Mouse (Mus musculus) megakaryocyte, adult 5-6 weeks (primary cell): ENCODE measurements around the gene Gdi2. TPM values are rescaled to one million over a fixed set of nuclear protein-coding genes. Genes with fewer than 3 reads are reported as not detected.
A peak's percentile ranks its signal among the peaks of the same experiment; 100 is the strongest.

ENCODE experiments used
- ATAC-seq: 2 replicates; pipeline ENCODE4 v1.8.0; 2016; ENCODE audit warnings: mild to moderate bottlenecking, inconsistent platforms; ENCODE audit not compliant: poor library complexity, severe bottlenecking
- total RNA-seq, 2 experiments: library from RNA; stranded (forward) in 1 of 2; stranded (reverse) in 1 of 2; fragments of 153-499, 151-499 nt in 1 of 2; fragments of 221-1000, 200-1000 nt in 1 of 2; gene quantifications; 2 replicates each; pipeline versions ENCODE4 v1.2.3 to v1.2.4; 2015 to 2017

The Gdi2 gene
- total RNA-seq, 2 experiments from 2014 or later = 551 to 710 TPM

DNA sequence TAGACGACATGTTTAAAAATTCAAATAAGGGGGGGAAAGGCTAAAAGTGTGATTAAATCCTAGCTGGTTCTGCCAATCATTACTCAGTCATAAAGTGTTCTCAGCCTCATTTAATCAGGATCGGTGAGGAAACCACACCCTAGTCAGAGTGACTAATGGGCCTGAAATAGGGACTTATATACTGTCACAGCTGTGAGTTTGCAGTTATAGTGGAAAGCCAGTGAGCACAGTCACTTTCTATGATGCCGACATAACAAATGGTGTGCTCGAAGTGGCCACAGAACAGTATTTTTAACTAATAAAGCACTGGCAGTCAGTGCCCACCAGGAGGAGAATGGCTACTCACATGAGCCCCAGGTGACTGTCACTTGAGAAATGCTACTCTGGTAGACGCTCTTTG is 7.1 kb downstream of the Gdi2 start:
- ATAC-seq = peak; percentile 22

DNA sequence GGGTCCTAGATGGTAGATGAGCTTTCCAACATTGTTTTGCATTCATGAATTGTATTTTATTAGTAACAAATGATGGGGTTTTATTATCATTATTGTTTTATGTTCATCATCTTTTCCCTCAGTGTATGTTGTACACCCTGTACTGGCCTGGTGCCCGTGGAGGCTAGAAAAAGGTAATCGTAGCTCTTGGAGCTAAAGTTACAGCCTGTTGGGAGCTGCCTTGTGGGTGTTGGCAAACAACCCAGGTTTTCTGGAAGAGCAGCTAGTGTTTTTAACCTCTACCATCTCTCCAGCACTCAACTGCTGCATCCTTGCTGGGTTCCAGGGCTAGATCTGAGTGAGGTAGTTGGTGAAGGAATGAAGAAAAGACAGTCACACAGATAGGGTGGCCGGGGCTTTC is 9.5 kb downstream of the Gdi2 start:
- ATAC-seq = no peak

DNA sequence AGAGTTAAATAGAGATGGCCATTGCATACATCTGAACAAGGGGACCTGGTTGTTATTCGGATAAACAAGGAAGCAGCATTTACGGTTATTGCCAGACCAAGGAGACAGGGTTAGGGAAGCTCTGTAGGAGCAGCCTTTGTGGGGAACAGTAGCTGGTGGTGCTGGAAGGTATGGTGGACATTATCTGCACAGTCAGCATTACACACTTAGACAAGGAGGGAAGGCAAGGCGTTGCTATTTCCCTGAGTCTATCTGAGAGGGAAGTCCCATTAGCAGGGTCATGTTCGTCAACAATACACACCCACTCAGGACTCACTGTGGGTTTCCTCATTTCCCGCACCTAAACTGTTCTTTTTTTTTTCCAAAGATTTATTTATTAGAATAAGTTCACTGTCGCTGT is 10.0 kb downstream of the Gdi2 start:
- peak; percentile 46 for ATAC-seq

DNA sequence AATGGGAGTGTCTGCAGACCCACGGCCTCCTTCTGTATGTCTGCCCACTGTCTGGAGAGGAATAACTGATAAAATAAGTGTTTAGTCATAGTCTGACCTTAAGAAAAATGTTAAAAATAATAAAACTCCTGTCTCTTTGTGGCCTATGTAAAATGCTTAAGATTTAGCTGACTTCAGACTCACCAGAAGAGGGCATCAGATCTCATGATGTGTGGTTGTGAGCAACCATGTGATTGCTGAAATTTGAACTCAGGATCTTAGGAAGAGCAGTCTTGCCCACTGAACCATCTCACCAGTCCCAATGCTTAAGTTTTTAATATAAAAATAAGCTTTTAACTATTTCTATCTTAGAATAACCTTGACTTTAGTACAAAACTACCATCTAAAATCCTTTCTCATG is 25.3 kb downstream of the Gdi2 start:
- ATAC-seq = no peak

DNA sequence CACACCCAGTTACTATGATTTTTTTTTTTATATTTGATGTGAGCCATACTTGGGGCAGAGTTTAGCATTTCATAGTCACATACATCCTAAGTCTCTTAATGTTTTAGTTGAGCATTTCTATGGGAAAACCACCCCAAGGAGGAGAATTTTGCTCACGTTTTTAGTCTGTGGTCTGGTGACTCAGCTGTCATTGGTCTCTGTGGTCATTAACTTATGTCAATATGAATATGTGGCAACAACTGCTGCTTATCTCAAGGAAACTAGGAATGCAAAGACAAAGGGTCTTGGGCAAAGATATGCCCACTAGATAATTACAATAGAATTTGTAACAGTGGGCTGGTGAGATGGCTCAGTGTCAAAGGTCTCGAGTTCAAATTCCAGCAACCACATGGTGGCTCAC is 26.1 kb downstream of the Gdi2 start:
- ATAC-seq = 0 out of 2 replicates have a peak, but pooled peaks have one; percentile 24

GRCm38 (mm10) chr13:3590789-3591188 is 52.9 kb downstream of the Gdi2 start:
- no peak for ATAC-seq

DNA sequence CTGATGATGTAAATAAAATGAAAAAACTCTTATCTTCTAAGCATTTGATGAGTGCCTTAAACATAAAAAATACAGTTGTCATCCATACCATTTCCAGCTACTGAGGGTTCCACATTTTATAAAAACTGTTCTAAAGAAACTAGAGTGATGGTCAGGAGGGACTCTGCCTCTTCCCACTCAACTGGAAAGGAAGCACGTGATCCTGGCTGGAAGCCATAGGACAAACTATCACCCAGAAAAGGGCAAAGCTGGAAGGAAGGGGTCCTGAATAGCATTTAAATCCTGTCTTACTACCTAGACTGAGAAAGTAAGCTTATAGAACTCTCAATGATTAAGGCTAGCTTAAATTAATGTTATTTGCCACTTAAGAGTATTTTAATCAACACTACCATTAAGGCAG is 56.4 kb downstream of the Gdi2 start:
- ATAC-seq = no peak

- ATAC-seq = no peak
Observed at GRCm38 (mm10) chr13:3596232-3596631, 58.4 kb downstream of the Gdi2 start.

DNA sequence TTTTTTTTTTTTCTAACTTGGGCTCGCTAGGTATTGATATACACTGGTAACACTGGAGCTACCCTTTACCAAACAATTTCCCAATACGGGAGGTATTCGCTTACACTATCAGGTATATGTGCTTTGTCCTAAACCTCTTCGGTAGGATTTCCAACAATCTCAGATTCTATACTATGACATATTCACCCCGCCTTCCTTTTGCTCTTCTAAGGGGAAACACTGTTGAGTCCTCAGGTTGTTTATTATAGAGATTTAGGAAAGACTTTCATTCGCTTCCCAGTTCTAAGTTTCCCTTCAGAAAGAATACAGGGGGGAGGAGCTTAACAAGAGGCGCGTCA is 71.9 kb downstream of the Gdi2 start:
- ATAC-seq = peak; percentile 38

DNA sequence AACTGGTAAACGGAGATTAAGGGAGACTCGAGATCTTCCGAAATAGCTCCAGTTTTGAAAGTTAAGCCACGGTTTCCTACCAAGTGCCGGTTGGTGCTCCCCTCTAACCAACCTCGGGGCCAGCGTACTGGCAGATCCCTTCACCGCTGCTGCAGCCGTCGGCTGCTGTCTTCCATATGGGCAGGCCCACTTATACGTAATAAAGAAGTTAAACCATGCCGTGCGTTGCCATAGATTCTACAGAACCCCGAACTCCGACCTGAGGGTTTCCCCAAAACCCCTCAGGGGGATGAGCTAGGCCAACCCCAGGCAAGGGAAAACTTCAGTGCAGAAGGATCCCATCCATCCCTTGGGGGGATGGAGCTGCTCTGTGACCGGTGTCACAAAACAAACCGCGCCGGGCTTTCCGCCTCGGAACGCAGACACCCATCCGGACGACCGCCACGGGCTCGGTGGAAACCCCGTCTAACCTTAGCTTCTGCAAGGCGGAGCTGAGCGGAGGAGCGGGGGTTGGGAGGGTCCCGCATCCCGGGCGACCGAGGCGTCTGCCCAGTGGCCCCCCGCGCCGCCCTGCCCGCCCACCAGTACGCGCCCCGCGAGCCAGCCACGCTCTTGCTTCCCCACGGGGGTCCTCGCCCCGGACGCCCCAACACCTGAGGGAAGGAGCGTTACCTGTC is 72.4 kb downstream of the Gdi2 start:
- ATAC-seq = peak; percentile 31

DNA sequence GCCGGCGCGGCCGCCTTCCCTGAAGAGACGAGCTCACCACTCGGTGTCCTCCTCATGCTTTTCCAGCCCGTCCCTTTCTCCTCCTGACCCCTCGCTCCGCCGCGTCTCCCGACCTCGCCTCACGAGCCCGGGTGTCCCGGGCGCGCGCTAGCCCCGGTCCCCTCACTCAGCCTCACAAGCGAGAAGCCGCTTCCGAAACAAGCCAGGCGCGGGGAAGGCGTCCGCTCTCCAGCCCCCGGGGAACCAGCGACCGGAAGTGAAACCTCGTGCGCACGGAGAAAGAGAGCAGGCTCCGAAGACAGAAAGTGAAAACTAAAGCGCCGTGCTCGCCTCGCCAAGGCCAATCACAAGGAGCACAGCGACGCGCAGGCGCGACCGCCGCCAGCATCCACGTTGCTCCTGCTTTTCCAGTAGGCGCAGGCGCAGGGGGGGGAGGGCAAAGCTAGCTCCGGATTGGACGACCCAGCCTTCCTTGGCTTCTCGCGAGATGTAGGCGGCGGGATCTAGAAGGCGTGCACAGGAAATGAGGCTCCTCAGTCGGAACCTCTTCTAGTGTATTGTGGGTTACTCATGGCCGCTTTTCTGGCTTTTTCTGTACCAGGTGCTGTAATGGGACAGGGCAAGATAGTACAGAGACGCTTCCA is 73.1 kb downstream of the Gdi2 start, which contains the start of gene Fam208b:
Gene Fam208b, minus strand, starts transcription at position 314 of the 644 bp plus-strand sequence.
- ATAC-seq = peak; percentile 94

Other genes starting within 250 kb of the Gdi2 start
- gene Fam208b, start 73.0 kb downstream of the Gdi2 start, total RNA-seq (2015) = 27.4 and 28.6 TPM in 2 replicates
- gene Fam208b, start 73.0 kb downstream of the Gdi2 start, total RNA-seq (2017) = 16.7 and 20.6 TPM in 2 replicates
- gene Asb13, start 96.0 kb downstream of the Gdi2 start, total RNA-seq (2015) = 5.6 and 9.0 TPM in 2 replicates
- gene Asb13, start 96.0 kb downstream of the Gdi2 start, total RNA-seq (2017) = 2.7 and 4.0 TPM in 2 replicates